ENCODE assay signal across 22 mouse cellular contexts in the genomic region with DNA sequence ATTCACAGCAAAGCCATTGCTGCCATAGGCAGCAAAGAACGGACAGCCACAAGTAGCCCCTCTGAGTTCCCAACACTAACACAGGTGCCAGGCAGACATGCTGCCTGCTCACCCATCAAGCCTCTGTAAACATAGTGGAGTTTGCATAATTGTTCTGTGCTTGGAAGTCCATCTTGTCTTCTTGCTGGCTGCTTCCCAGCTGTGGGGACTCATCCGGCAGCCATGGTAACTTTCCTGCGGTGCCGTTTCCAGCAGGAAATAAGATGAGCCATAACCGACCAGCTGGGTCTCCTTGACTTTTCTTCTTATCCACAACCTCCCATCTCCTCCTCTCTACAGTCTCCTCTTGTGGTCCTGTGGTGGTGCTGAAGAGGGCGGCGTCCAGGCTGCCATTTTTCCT. TPM values are rescaled to one million over a fixed set of nuclear protein-coding genes. Genes with fewer than 3 reads are reported as not detected.
A peak's percentile ranks its signal among the peaks of the same experiment; 100 is the strongest.
DNase-seq lines count a peak whose midpoint lies in the region; ATAC-seq and TF ChIP-seq lines count a peak whose summit lies in the region.
"Had no signal": no experiment of that assay in that cellular context is flagged by ENCODE, and none has a peak within 500 bp of the region (broad histone marks: within the 10 kb centered on the region; RNA-seq: fewer than 3 reads in every experiment).

No protein-coding gene starts in this region.

- H3K4me2 ChIP-seq in heart, postnatal 0 days (ENCODE audit: low read depth, low read length): no peak overlapping the region
- H3K4me2 ChIP-seq in heart, embryonic 12.5 days: no peak overlapping the region
- no peak overlapping the region for H3K4me2 ChIP-seq in lung, postnatal 0 days (replicated peaks; ENCODE audit: low read depth, low read length)
- H3K4me2 ChIP-seq: embryonic facial prominence, embryonic 13.5 days; liver, embryonic 13.5 days; neural tube, embryonic 12.5 days had no signal

- no peak for ATAC-seq in heart, postnatal 0 days (ENCODE audit: insufficient read depth, low read depth)
- ATAC-seq in heart, embryonic 12.5 days (ENCODE audit: insufficient number of reproducible peaks, low FRiP score): no peak
- ATAC-seq in lung, postnatal 0 days: 0 out of 2 replicates have a peak, but pooled peaks have one; percentile 3
- ATAC-seq: activated CD4-positive, CD25-positive, alpha-beta regulatory T cell, adult 4 months; forebrain, embryonic 16.5 days; Patski had no signal

- DNase-seq in heart, postnatal 0 days (ENCODE audit: low spot score): no peak
- DNase-seq in layer of hippocampus, adult 2 months (ENCODE audit: low spot score in 2 of 2): no peak
- DNase-seq in layer of hippocampus, adult 9-10 months (ENCODE audit: low spot score): no peak
- peak; percentile 73 for DNase-seq in lung, postnatal 0 days (ENCODE audit: low spot score)
- DNase-seq in yolk sac, embryonic 10.5 days (ENCODE audit: low spot score): no peak
- DNase-seq in adrenal gland, postnatal 36 days: no peak
- DNase-seq: adrenal gland, postnatal 25 days; cerebellum, adult 8-10 months; liver, embryonic 13.5 days; right cerebral cortex, postnatal 14 days had no signal

- H3K4me1 ChIP-seq in heart, postnatal 0 days (ENCODE audit: control insufficient read depth, insufficient read depth): peaks cover 14% of the 10 kb centered on the region; the same call in 1 of the 2 replicates
- H3K4me1 ChIP-seq in heart, embryonic 12.5 days (replicated peaks): peaks cover 29% of the 10 kb centered on the region
- peaks cover 13% of the 10 kb centered on the region for H3K4me1 ChIP-seq in lung, postnatal 0 days (ENCODE audit: insufficient read depth, low read depth, low read length)
- H3K4me1 ChIP-seq in small intestine, adult 2 months (ENCODE audit: control insufficient read depth, insufficient read depth, insufficient read length, low read length): peaks cover 31% of the 10 kb centered on the region
- H3K4me1 ChIP-seq: neural tube, embryonic 12.5 days had no signal

- TF ChIP-seq EP300 in heart, postnatal 0 days (IDR thresholded peaks at IDR 0.05; ENCODE audit: low read depth): no peak
- TF ChIP-seq EP300 in lung, postnatal 0 days (IDR thresholded peaks at IDR 0.05): no peak

- no peaks in the 10 kb centered on the region for H3K36me3 ChIP-seq in heart, postnatal 0 days (replicated peaks; ENCODE audit: control insufficient read depth, insufficient read depth, low read length)
- no peaks in the 10 kb centered on the region for H3K36me3 ChIP-seq in heart, embryonic 12.5 days
- no peaks in the 10 kb centered on the region for H3K36me3 ChIP-seq in lung, postnatal 0 days (ENCODE audit: insufficient read depth, low read length)
- H3K36me3 ChIP-seq in small intestine, adult 2 months (ENCODE audit: control insufficient read depth, insufficient read depth, low read length): no peaks in the 10 kb centered on the region
- H3K36me3 ChIP-seq: embryonic facial prominence, embryonic 13.5 days; hindbrain, embryonic 10.5 days; liver, embryonic 13.5 days; neural tube, embryonic 12.5 days had no signal

- H3K9me3 ChIP-seq in heart, postnatal 0 days (replicated peaks; ENCODE audit: control insufficient read depth, low read length): no peaks in the 10 kb centered on the region
- peaks cover 3% of the 10 kb centered on the region; the same call in 1 of the 2 replicates for H3K9me3 ChIP-seq in heart, embryonic 12.5 days (replicated peaks)
- H3K9me3 ChIP-seq in lung, postnatal 0 days (ENCODE audit: low read length): no peaks in the 10 kb centered on the region
- H3K9me3 ChIP-seq: embryonic facial prominence, embryonic 13.5 days; liver, embryonic 13.5 days; neural tube, embryonic 12.5 days had no signal

- 71% methylated on average over 7 of the region's 7 CpGs for WGBS in heart, postnatal 0 days
- 77% methylated on average over 7 of the region's 7 CpGs for WGBS in heart, embryonic 12.5 days
- 51% methylated on average over 7 of the region's 7 CpGs for WGBS in lung, postnatal 0 days
- 76% methylated on average over 7 of the region's 7 CpGs for WGBS in small intestine, adult 2 months

- no peak overlapping the region for H3K4me3 ChIP-seq in heart, postnatal 0 days (ENCODE audit: low read depth, low read length)
- H3K4me3 ChIP-seq in heart, embryonic 12.5 days: no peak overlapping the region
- no peak overlapping the region for H3K4me3 ChIP-seq in layer of hippocampus, adult 2 months
- H3K4me3 ChIP-seq in lung, postnatal 0 days (ENCODE audit: low read depth, low read length): no peak overlapping the region
- no peak overlapping the region for H3K4me3 ChIP-seq in small intestine, adult 2 months (ENCODE audit: low read depth, low read length)
- H3K4me3 ChIP-seq: embryonic facial prominence, embryonic 13.5 days; hindbrain, embryonic 10.5 days; left cerebral cortex, adult 2 months; liver, embryonic 13.5 days; neural tube, embryonic 12.5 days had no signal

- no peak overlapping the region for H3K9ac ChIP-seq in heart, postnatal 0 days (replicated peaks; ENCODE audit: low read depth, low read length)
- H3K9ac ChIP-seq in heart, embryonic 12.5 days: no peak overlapping the region
- H3K9ac ChIP-seq in lung, postnatal 0 days (replicated peaks; ENCODE audit: low read depth): no peak overlapping the region
- H3K9ac ChIP-seq: embryonic facial prominence, embryonic 13.5 days; liver, embryonic 13.5 days; neural tube, embryonic 12.5 days had no signal

- TF ChIP-seq CTCF in heart, postnatal 0 days (IDR thresholded peaks at IDR 0.05; ENCODE audit: low read depth): no peak
- TF ChIP-seq CTCF in layer of hippocampus, adult 2 months (conservative IDR thresholded peaks at IDR 0.05): no peak
- TF ChIP-seq CTCF in lung, postnatal 0 days (IDR thresholded peaks at IDR 0.05): no peak
- TF ChIP-seq CTCF in small intestine, adult 2 months (IDR thresholded peaks at IDR 0.05; ENCODE audit: extremely low read depth, insufficient read length, insufficient replicate concordance, low read depth, low read length): no peak

- H3K27ac ChIP-seq in heart, postnatal 0 days (ENCODE audit: low read depth): peak overlapping the region; percentile 70
- no peak overlapping the region for H3K27ac ChIP-seq in heart, embryonic 12.5 days (ENCODE audit: poor library complexity, severe bottlenecking)
- peak overlapping the region; percentile 39; the same call in 1 of the 2 replicates for H3K27ac ChIP-seq in layer of hippocampus, adult 2 months
- peak overlapping the region; percentile 59 for H3K27ac ChIP-seq in lung, postnatal 0 days (ENCODE audit: low read length)
- H3K27ac ChIP-seq in small intestine, adult 2 months (ENCODE audit: insufficient read depth, low read depth, low read length): peak overlapping the region; percentile 23; the same call in 1 of the 2 replicates
- H3K27ac ChIP-seq: hindbrain, embryonic 10.5 days; left cerebral cortex, adult 2 months; liver, embryonic 13.5 days; neural tube, embryonic 12.5 days had no signal

- no peak for TF ChIP-seq POLR2A in small intestine, adult 2 months (IDR thresholded peaks at IDR 0.05; ENCODE audit: low read depth, low read length)

- peaks cover 6% of the 10 kb centered on the region; the same call in 1 of the 2 replicates for H3K27me3 ChIP-seq in heart, postnatal 0 days (ENCODE audit: control insufficient read depth, insufficient read depth, low read length)
- peaks cover 15% of the 10 kb centered on the region; the same call in 1 of the 2 replicates for H3K27me3 ChIP-seq in heart, embryonic 12.5 days (replicated peaks)
- no peaks in the 10 kb centered on the region for H3K27me3 ChIP-seq in lung, postnatal 0 days (replicated peaks; ENCODE audit: insufficient read depth, low read length)
- H3K27me3 ChIP-seq in small intestine, adult 2 months (ENCODE audit: control insufficient read depth, insufficient read depth, low read length): no peaks in the 10 kb centered on the region
- H3K27me3 ChIP-seq: embryonic facial prominence, embryonic 13.5 days; neural tube, embryonic 12.5 days had no signal

RNA-seq across cellular contexts. Expression of a gene that starts 30.1 kb away (rescaled TPM):
- total RNA-seq in heart, postnatal 0 days (2014; rRNA removed; ENCODE audit: low replicate concordance): 45.4 and 110 TPM in 2 replicates
- 127 and 134 TPM in 2 replicates for polyA plus RNA-seq in heart, postnatal 0 days (2015; fragmentation: Nextera tagmentation; extraction: Ambion mirVana)
- polyA plus RNA-seq in heart, embryonic 12.5 days (2016; fragmentation: Nextera tagmentation; extraction: Ambion mirVana): 168 and 183 TPM in 2 replicates
- total RNA-seq in layer of hippocampus, adult 2 months (2021): 10 to 100 TPM; 74.1 to 85.4 TPM
- 131 and 137 TPM in 2 replicates for polyA plus RNA-seq in lung, postnatal 0 days (2015; fragmentation: Nextera tagmentation; extraction: Ambion mirVana)
- polyA plus RNA-seq in small intestine, adult 2 months (2012; rRNA removed): 65.0 and 109 TPM in 2 replicates
- 100 to 1,000 TPM; 104 to 144 TPM for total RNA-seq in adrenal gland, postnatal 36 days (2021)

RNA-seq across cellular contexts. Expression of a gene that starts 30.4 kb away (rescaled TPM):
- total RNA-seq in heart, postnatal 0 days (2014; rRNA removed; ENCODE audit: low replicate concordance): 1,751 and 2,021 TPM in 2 replicates
- 4,528 and 4,822 TPM in 2 replicates for polyA plus RNA-seq in heart, postnatal 0 days (2015; fragmentation: Nextera tagmentation; extraction: Ambion mirVana)
- polyA plus RNA-seq in heart, embryonic 12.5 days (2016; fragmentation: Nextera tagmentation; extraction: Ambion mirVana): 1,676 and 1,716 TPM in 2 replicates
- total RNA-seq in layer of hippocampus, adult 2 months (2021): 1,000 to 10,000 TPM in 1 of 2 experiments, 100 to 1,000 TPM in 1; 991 to 1,040 TPM
- polyA plus RNA-seq in lung, postnatal 0 days (2015; fragmentation: Nextera tagmentation; extraction: Ambion mirVana): 1,092 and 1,166 TPM in 2 replicates
- polyA plus RNA-seq in small intestine, adult 2 months (2012; rRNA removed): 631 and 1,064 TPM in 2 replicates
- 1,000 to 10,000 TPM; 1,531 to 1,538 TPM for total RNA-seq in adrenal gland, postnatal 36 days (2021)

RNA-seq across cellular contexts. Expression of a gene that starts 30.5 kb away (rescaled TPM):
- total RNA-seq in heart, postnatal 0 days (2014; rRNA removed; ENCODE audit: low replicate concordance): 1.1 TPM in 1 of 2 replicates, not detected in the other
- 0.63 and 5.4 TPM in 2 replicates for polyA plus RNA-seq in heart, postnatal 0 days (2015; fragmentation: Nextera tagmentation; extraction: Ambion mirVana)
- polyA plus RNA-seq in heart, embryonic 12.5 days (2016; fragmentation: Nextera tagmentation; extraction: Ambion mirVana): 0.72 TPM in 1 of 2 replicates, not detected in the other
- total RNA-seq in layer of hippocampus, adult 2 months (2021): under 1 TPM in 1 of 2 experiments, not detected in 1; 0.69 TPM
- polyA plus RNA-seq in lung, postnatal 0 days (2015; fragmentation: Nextera tagmentation; extraction: Ambion mirVana): 1.00 and 1.3 TPM in 2 replicates
- polyA plus RNA-seq in small intestine, adult 2 months (2012; rRNA removed): 11.4 TPM in 1 of 2 replicates, not detected in the other
- under 1 TPM in 1 of 2 experiments, not detected in 1; 0.53 TPM for total RNA-seq in adrenal gland, postnatal 36 days (2021)
- total RNA-seq: adrenal gland, postnatal 25 days; common myeloid progenitor, adult 5-6 weeks; gastrocnemius, postnatal 4 days; monocyte, adult 5-6 weeks had no signal
- polyA plus RNA-seq: activated CD4-positive, CD25-positive, alpha-beta regulatory T cell, adult 4 months had no signal

RNA-seq across cellular contexts. Expression of a gene that starts 37.7 kb away (rescaled TPM):
- total RNA-seq in heart, postnatal 0 days (2014; rRNA removed; ENCODE audit: low replicate concordance): 13.9 and 15.2 TPM in 2 replicates
- polyA plus RNA-seq in heart, postnatal 0 days (2015; fragmentation: Nextera tagmentation; extraction: Ambion mirVana): 11.5 and 12.2 TPM in 2 replicates
- polyA plus RNA-seq in heart, embryonic 12.5 days (2016; fragmentation: Nextera tagmentation; extraction: Ambion mirVana): 4.9 and 5.6 TPM in 2 replicates
- total RNA-seq in layer of hippocampus, adult 2 months (2021): 1 to 10 TPM; 4.7 to 5.2 TPM
- polyA plus RNA-seq in lung, postnatal 0 days (2015; fragmentation: Nextera tagmentation; extraction: Ambion mirVana): 36.0 and 36.4 TPM in 2 replicates
- polyA plus RNA-seq in small intestine, adult 2 months (2012; rRNA removed): 48.7 and 124 TPM in 2 replicates
- total RNA-seq in adrenal gland, postnatal 36 days (2021): 10 to 100 TPM in 1 of 2 experiments, 1 to 10 TPM in 1; 9.8 to 44.7 TPM

RNA-seq across cellular contexts. Expression of a gene that starts 51.0 kb away (rescaled TPM):
- 0.80 and 1.9 TPM in 2 replicates for total RNA-seq in heart, postnatal 0 days (2014; rRNA removed; ENCODE audit: low replicate concordance)
- 9.3 and 9.7 TPM in 2 replicates for polyA plus RNA-seq in heart, postnatal 0 days (2015; fragmentation: Nextera tagmentation; extraction: Ambion mirVana)
- polyA plus RNA-seq in heart, embryonic 12.5 days (2016; fragmentation: Nextera tagmentation; extraction: Ambion mirVana): 3.5 and 6.7 TPM in 2 replicates
- 10 to 100 TPM; 14.0 to 15.6 TPM for total RNA-seq in layer of hippocampus, adult 2 months (2021)
- 2.0 and 2.1 TPM in 2 replicates for polyA plus RNA-seq in lung, postnatal 0 days (2015; fragmentation: Nextera tagmentation; extraction: Ambion mirVana)
- polyA plus RNA-seq in small intestine, adult 2 months (2012; rRNA removed): 1.6 and 3.6 TPM in 2 replicates
- total RNA-seq in adrenal gland, postnatal 36 days (2021): 10 to 100 TPM; 16.7 to 19.7 TPM
- total RNA-seq: monocyte, adult 5-6 weeks had no signal
- polyA plus RNA-seq: activated CD4-positive, CD25-positive, alpha-beta regulatory T cell, adult 4 months had no signal
